Mouse (Mus musculus) kidney, postnatal 0 days (tissue): ENCODE results near the gene Daw1. TPM values are rescaled to one million over a fixed set of nuclear protein-coding genes. Genes with fewer than 3 reads are reported as not detected.

Experiments
- ATAC-seq: fragments of 200-750 bp; cut with Nextera tagmentation; replicated peaks from 2 replicates; pipeline ENCODE4 v1.8.0; 2017; ENCODE audit warnings: low read depth, moderate number of reproducible peaks, moderate TSS enrichment, moderate library complexity; ENCODE audit not compliant: low FRiP score
- DNase-seq: peaks from one replicate; pipeline ENCODE4 v3.0.0-alpha.2; 2016; ENCODE audit warnings: low spot score
- H3K27ac ChIP-seq: fragments of 300-500 bp; sonication (generic); 2 replicates; pipeline ENCODE4 v1.5.1; 2014; ENCODE audit warnings: mild to moderate bottlenecking
- H3K27me3 ChIP-seq: fragments of 300-500 bp; sonication (generic); 2 replicates; pipeline ENCODE4 v1.6.1; 2014; ENCODE audit warnings: low read length, mixed read lengths; ENCODE audit not compliant: insufficient read depth
- H3K36me3 ChIP-seq: fragments of 300-500 bp; sonication (generic); 2 replicates; pipeline ENCODE4 v1.6.1; 2014; ENCODE audit warnings: low read length, mixed read lengths; ENCODE audit not compliant: insufficient read depth
- H3K4me1 ChIP-seq: fragments of 300-500 bp; sonication (generic); replicated peaks from 2 replicates; pipeline ENCODE4 v1.6.1; 2014; ENCODE audit warnings: antibody characterized with exemption, low read length, mixed read lengths; ENCODE audit not compliant: insufficient read depth
- H3K4me2 ChIP-seq: fragments of 300-500 bp; sonication (generic); 2 replicates; pipeline ENCODE4 v1.6.1; 2014; ENCODE audit warnings: mild to moderate bottlenecking, low read length, moderate library complexity, mixed read lengths
- H3K4me3 ChIP-seq: fragments of 300-500 bp; sonication (generic); replicated peaks from 2 replicates; pipeline ENCODE4 v1.5.1; 2014; ENCODE audit warnings: low read depth, low read length
- H3K9ac ChIP-seq: fragments of 300-500 bp; sonication (generic); 2 replicates; pipeline ENCODE4 v1.6.1; 2014; ENCODE audit warnings: low read depth, low read length
- H3K9me3 ChIP-seq: fragments of 300-500 bp; sonication (generic); replicated peaks from 2 replicates; pipeline ENCODE4 v1.6.1; 2016; ENCODE audit warnings: low read length, inconsistent platforms, mixed read lengths
- CTCF ChIP-seq: IDR thresholded peaks from 2 replicates; pipeline ENCODE4 v1.5.1; 2016; ENCODE audit warnings: antibody characterized with exemption, low read depth, mild to moderate bottlenecking, moderate library complexity
- WGBS: fragments of 180-500 bp; shearing (Covaris S2); extraction: QIAGEN DNeasy Blood & Tissue Kit; methylation state at CpG from one replicate; pipeline ENCODE4 v1.1.7; 2014; 5-methylcytosine and 5-hydroxymethylcytosine counted together
- polyA plus RNA-seq: library from polyadenylated mRNA; unstranded; fragments of >200 nt; fragmentation: Nextera tagmentation; extraction: Ambion mirVana; gene quantifications from 2 replicates; pipeline ENCODE4 v1.2.1, GENCODE M21; 2015

Gene Daw1
- polyA plus RNA-seq, 1 experiment from 2014 or later = 0.38 TPM

DNA sequence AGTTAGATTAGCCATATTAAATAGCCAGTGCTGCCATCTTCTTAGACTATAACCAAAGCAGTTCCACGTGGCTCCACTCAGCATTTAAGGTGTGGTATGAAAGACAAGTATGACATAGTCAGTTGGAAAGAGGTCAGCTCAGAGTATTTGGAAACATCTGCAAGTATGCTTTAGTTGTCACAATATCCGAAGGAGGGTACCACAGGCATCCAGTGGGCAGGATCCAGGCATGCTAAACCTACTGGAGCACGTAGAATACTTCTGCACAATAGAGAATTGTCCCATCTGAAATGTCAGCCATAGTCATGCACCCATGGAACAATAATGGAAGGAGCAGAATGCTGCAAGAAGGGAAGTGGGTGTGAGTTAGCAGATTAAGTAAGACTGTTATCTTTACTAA lies 39.2 kb upstream of the Daw1 start:
- H3K9me3 ChIP-seq = no peaks in the 10 kb centered on the region
- H3K36me3 ChIP-seq = no peaks in the 10 kb centered on the region
- no peak overlapping the region for H3K4me2 ChIP-seq
- no peak for TF ChIP-seq CTCF
- no peak overlapping the region for H3K27ac ChIP-seq
- no peaks in the 10 kb centered on the region for H3K27me3 ChIP-seq
- no peak overlapping the region for H3K4me3 ChIP-seq
- H3K4me1 ChIP-seq = no peaks in the 10 kb centered on the region
- WGBS = 62% methylated on average over 3 of the region's 3 CpGs
- H3K9ac ChIP-seq = no peak overlapping the region
- no peak for ATAC-seq
- no peak for DNase-seq

DNA sequence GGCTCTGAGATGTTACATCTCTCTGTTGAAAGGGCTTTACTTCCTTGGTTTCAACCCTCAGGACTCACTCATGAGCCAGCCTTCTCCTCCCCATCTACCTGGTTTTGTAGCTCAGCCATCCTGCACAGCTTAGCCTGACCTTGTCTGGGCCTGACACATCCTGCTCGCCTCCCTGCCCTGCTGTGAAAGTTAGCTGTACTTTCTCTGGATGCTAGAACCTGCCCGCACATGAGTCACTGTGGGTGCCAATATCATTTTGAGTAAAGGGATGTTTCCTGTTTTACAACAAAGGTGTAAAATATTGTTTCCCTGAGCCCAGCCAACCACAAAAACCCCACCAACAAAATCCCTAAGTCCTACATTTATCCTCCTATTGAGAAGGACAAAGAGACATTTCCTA lies 36.4 kb upstream of the Daw1 start:
- whole genome bisulfite sequencing = 77% methylated on average over 2 of the region's 2 CpGs
- no peak overlapping the region for H3K4me2 ChIP-seq

GRCm38 (mm10) chr1:83135829-83136228 lies 23.7 kb upstream of the Daw1 start:
- DNase-seq = no peak
- no peak overlapping the region for H3K9ac ChIP-seq
- no peak overlapping the region for H3K27ac ChIP-seq
- H3K4me2 ChIP-seq = no peak overlapping the region
- no peaks in the 10 kb centered on the region for H3K9me3 ChIP-seq
- no peaks in the 10 kb centered on the region for H3K4me1 ChIP-seq
- 61% methylated on average over 7 of the region's 7 CpGs for WGBS
- H3K4me3 ChIP-seq = no peak overlapping the region
- TF ChIP-seq CTCF = no peak
- ATAC-seq = no peak
- no peaks in the 10 kb centered on the region for H3K36me3 ChIP-seq
- no peaks in the 10 kb centered on the region for H3K27me3 ChIP-seq

More for the DNA sequence above, 36.4 kb upstream of the Daw1 start:
- no peak for DNase-seq
- no peak for ATAC-seq
- Histone ChIP-seq H3K9ac (no peak overlapping the region), H3K4me1 (no peaks in the 10 kb centered on the region), H3K36me3 (no peaks in the 10 kb centered on the region), H3K27me3 (no peaks in the 10 kb centered on the region), H3K9me3 (no peaks in the 10 kb centered on the region), H3K27ac (no peak overlapping the region), H3K4me3 (no peak overlapping the region)
- TF ChIP-seq CTCF = no peak

- no peak overlapping the region for H3K9ac ChIP-seq
- no peaks in the 10 kb centered on the region for H3K9me3 ChIP-seq
- H3K27me3 ChIP-seq = no peaks in the 10 kb centered on the region
- H3K4me2 ChIP-seq = no peak overlapping the region
- no peak for TF ChIP-seq CTCF
- H3K27ac ChIP-seq = no peak overlapping the region
- no peak for ATAC-seq
- H3K36me3 ChIP-seq = no peaks in the 10 kb centered on the region
- no peaks in the 10 kb centered on the region for H3K4me1 ChIP-seq
- no peak overlapping the region for H3K4me3 ChIP-seq
- 68% methylated on average over 8 of the region's 8 CpGs for WGBS
- DNase-seq = no peak
Observed at GRCm38 (mm10) chr1:83137847-83138246, 21.7 kb upstream of the Daw1 start.

GRCm38 (mm10) chr1:83138721-83139120 lies 20.8 kb upstream of the Daw1 start:
- 88% methylated on average over 6 of the region's 6 CpGs for WGBS
- DNase-seq (no peak), ATAC-seq (no peak)
- no peak overlapping the region for H3K27ac ChIP-seq
- no peaks in the 10 kb centered on the region for H3K9me3 ChIP-seq
- no peak overlapping the region for H3K4me3 ChIP-seq
- no peak overlapping the region for H3K4me2 ChIP-seq
- no peaks in the 10 kb centered on the region for H3K4me1 ChIP-seq
- no peak for TF ChIP-seq CTCF
- no peak overlapping the region for H3K9ac ChIP-seq
- H3K36me3 ChIP-seq = no peaks in the 10 kb centered on the region
- no peaks in the 10 kb centered on the region for H3K27me3 ChIP-seq

GRCm38 (mm10) chr1:83141510-83141909 lies 18.0 kb upstream of the Daw1 start:
- no peak for ATAC-seq
- Histone ChIP-seq H3K4me1 (no peaks in the 10 kb centered on the region), H3K36me3 (no peaks in the 10 kb centered on the region), H3K27me3 (no peaks in the 10 kb centered on the region), H3K27ac (no peak overlapping the region), H3K9me3 (no peaks in the 10 kb centered on the region), H3K4me2 (no peak overlapping the region), H3K4me3 (no peak overlapping the region), H3K9ac (no peak overlapping the region)
- 85% methylated on average over 8 of the region's 8 CpGs for WGBS
- DNase-seq = no peak
- no peak for TF ChIP-seq CTCF

DNA sequence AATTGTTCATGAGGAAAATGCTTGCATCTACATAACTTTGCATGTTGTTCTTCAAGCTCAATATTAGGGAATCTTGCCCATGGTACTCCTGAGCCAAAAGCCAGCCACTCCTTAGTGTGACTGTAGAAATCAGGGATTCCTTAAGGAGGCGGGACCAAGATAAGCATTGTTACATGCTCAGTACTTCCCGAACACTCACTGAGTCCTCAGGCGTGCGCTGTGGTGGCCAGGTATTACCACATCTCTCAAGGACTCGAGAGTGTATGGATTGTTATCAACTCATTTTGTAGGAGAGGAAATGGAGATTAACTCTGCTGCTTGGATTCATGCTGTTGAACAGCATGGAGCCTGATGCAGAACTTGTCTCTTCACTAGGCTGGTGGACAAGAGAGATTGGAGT lies 17.5 kb upstream of the Daw1 start:
- Histone ChIP-seq H3K4me3 (no peak overlapping the region), H3K4me2 (no peak overlapping the region), H3K9me3 (no peaks in the 10 kb centered on the region), H3K9ac (no peak overlapping the region), H3K36me3 (no peaks in the 10 kb centered on the region), H3K4me1 (no peaks in the 10 kb centered on the region), H3K27ac (no peak overlapping the region), H3K27me3 (no peaks in the 10 kb centered on the region)
- ATAC-seq (no peak), DNase-seq (no peak)
- TF ChIP-seq CTCF = no peak
- WGBS = 81% methylated on average over 5 of the region's 5 CpGs
